Comparison of ENCODE assay signal across 36 mouse cellular contexts in genomic region chrX:133926760-133927159, GRCm38 (mm10). TPM values are rescaled to one million over a fixed set of nuclear protein-coding genes. Genes with fewer than 3 reads are reported as not detected.
"Had no signal": no experiment of that assay in that cellular context is flagged by ENCODE, and none has a peak within 500 bp of the region (broad histone marks: within the 10 kb centered on the region; RNA-seq: fewer than 3 reads in every experiment).

No protein-coding gene starts in this region.

- H3K4me1 ChIP-seq: heart, embryonic 10.5 days; heart, embryonic 12.5 days; heart, embryonic 13.5 days; heart, embryonic 15.5 days; hindbrain, embryonic 10.5 days; hindbrain, embryonic 12.5 days; hindbrain, embryonic 13.5 days; hindbrain, embryonic 15.5 days; intestine, embryonic 15.5 days; kidney, embryonic 15.5 days had no signal

- H3K27me3 ChIP-seq: heart, embryonic 12.5 days; heart, embryonic 13.5 days; heart, embryonic 15.5 days; hindbrain, embryonic 12.5 days; hindbrain, embryonic 13.5 days; hindbrain, embryonic 15.5 days; intestine, embryonic 15.5 days had no signal

- H3K9me3 ChIP-seq: heart, embryonic 10.5 days; heart, embryonic 12.5 days; heart, embryonic 13.5 days; heart, embryonic 15.5 days; hindbrain, embryonic 10.5 days; hindbrain, embryonic 12.5 days; hindbrain, embryonic 13.5 days; hindbrain, embryonic 15.5 days; intestine, embryonic 15.5 days; kidney, embryonic 15.5 days had no signal

- ATAC-seq: hindbrain, embryonic 16.5 days; hindbrain, postnatal 0 days; inflammation-experienced regulatory T-cells, adult 6 months; intestine, embryonic 15.5 days; intestine, embryonic 16.5 days; intestine, postnatal 0 days had no signal

- H3K36me3 ChIP-seq: heart, embryonic 10.5 days; heart, embryonic 12.5 days; heart, embryonic 13.5 days; heart, embryonic 15.5 days; hindbrain, embryonic 10.5 days; hindbrain, embryonic 12.5 days; hindbrain, embryonic 13.5 days; hindbrain, embryonic 15.5 days; intestine, embryonic 15.5 days; kidney, embryonic 15.5 days had no signal

- H3K9ac ChIP-seq: heart, embryonic 12.5 days; heart, embryonic 13.5 days; heart, embryonic 15.5 days; hindbrain, embryonic 12.5 days; hindbrain, embryonic 13.5 days; hindbrain, embryonic 14.5 days; hindbrain, embryonic 15.5 days; intestine, embryonic 15.5 days; kidney, embryonic 15.5 days had no signal

- H3K4me3 ChIP-seq: heart, embryonic 10.5 days; heart, embryonic 12.5 days; heart, embryonic 13.5 days; heart, embryonic 15.5 days; hindbrain, embryonic 10.5 days; hindbrain, embryonic 12.5 days; hindbrain, embryonic 13.5 days; hindbrain, embryonic 15.5 days; intestine, embryonic 15.5 days; kidney, embryonic 15.5 days; layer of hippocampus, adult 2 months; left cerebral cortex, adult 2 months had no signal

- H3K4me2 ChIP-seq: heart, embryonic 11.5 days; heart, embryonic 12.5 days; heart, embryonic 13.5 days; heart, embryonic 15.5 days; hindbrain, embryonic 12.5 days; hindbrain, embryonic 13.5 days; hindbrain, embryonic 14.5 days; hindbrain, embryonic 15.5 days; intestine, embryonic 15.5 days; kidney, embryonic 15.5 days had no signal

- H3K27ac ChIP-seq: heart, embryonic 10.5 days; heart, embryonic 13.5 days; heart, embryonic 15.5 days; hindbrain, embryonic 10.5 days; hindbrain, embryonic 12.5 days; hindbrain, embryonic 13.5 days; hindbrain, embryonic 14.5 days; hindbrain, embryonic 15.5 days; hindbrain, postnatal 0 days; intestine, embryonic 15.5 days; kidney, embryonic 15.5 days; kidney, postnatal 0 days; layer of hippocampus, adult 2 months; left cerebral cortex, adult 2 months had no signal

- DNase-seq: heart, postnatal 10 days; heart, postnatal 14 days; heart, postnatal 36 days; heart, postnatal 4 days; kidney, adult 11 months; kidney, adult 2 months; kidney, adult 8-10 months; kidney, adult 9 months; kidney, postnatal 10 days; kidney, postnatal 14 days; kidney, postnatal 25 days; kidney, postnatal 36 days; kidney, postnatal 4 days; layer of hippocampus, adult 9-11 months; layer of hippocampus, postnatal 36 days had no signal

RNA-seq across cellular contexts. Expression of gene Srpx2, which starts 18.5 kb away (rescaled TPM):
- total RNA-seq: hematopoietic stem cell, adult 5-6 weeks had no signal
- polyA plus RNA-seq: inflammation-experienced regulatory T-cells, adult 6 months had no signal
